Mouse (Mus musculus) embryonic fibroblast, embryonic 13.5 days (primary cell): ENCODE measurements around the gene Tatdn2. TPM values are rescaled to one million over a fixed set of nuclear protein-coding genes. Genes with fewer than 3 reads are reported as not detected.
A peak's percentile ranks its signal among the peaks of the same experiment; 100 is the strongest.

Experiments
- H3K27ac ChIP-seq: 2 replicates; pipeline ENCODE4 v1.5.1; 2012; ENCODE audit warnings: low read length, control low read depth, inconsistent platforms; ENCODE audit not compliant: insufficient read depth
- H3K4me1 ChIP-seq: 2 replicates; pipeline ENCODE4 v1.6.1; 2011; ENCODE audit warnings: low read length; ENCODE audit not compliant: control insufficient read depth, insufficient read depth
- H3K4me3 ChIP-seq: 2 replicates; pipeline ENCODE4 v1.5.1; 2011; ENCODE audit warnings: mild to moderate bottlenecking, control low read depth, low read length; ENCODE audit not compliant: insufficient read depth
- CTCF ChIP-seq: IDR thresholded peaks from 2 replicates; pipeline ENCODE4 v1.5.1; 2011; ENCODE audit warnings: mild to moderate bottlenecking, control low read depth, low read length, moderate library complexity, borderline replicate concordance; ENCODE audit not compliant: insufficient read depth
- POLR2A ChIP-seq: IDR thresholded peaks from 2 replicates; pipeline ENCODE4 v1.6.1; 2011; ENCODE audit warnings: low read depth, mild to moderate bottlenecking, control low read depth, low read length, moderate library complexity
- polyA plus RNA-seq: library from polyadenylated mRNA; stranded (reverse); fragments of >200 nt; gene quantifications from 2 replicates; pipeline ENCODE4 v1.2.4, GENCODE M21; 2011; ENCODE audit warnings: low read depth; ENCODE audit not compliant: missing spikeins, insufficient read length

Tatdn2 gene
- polyA plus RNA-seq: 47.5 and 48.1 TPM in 2 replicates

DNA sequence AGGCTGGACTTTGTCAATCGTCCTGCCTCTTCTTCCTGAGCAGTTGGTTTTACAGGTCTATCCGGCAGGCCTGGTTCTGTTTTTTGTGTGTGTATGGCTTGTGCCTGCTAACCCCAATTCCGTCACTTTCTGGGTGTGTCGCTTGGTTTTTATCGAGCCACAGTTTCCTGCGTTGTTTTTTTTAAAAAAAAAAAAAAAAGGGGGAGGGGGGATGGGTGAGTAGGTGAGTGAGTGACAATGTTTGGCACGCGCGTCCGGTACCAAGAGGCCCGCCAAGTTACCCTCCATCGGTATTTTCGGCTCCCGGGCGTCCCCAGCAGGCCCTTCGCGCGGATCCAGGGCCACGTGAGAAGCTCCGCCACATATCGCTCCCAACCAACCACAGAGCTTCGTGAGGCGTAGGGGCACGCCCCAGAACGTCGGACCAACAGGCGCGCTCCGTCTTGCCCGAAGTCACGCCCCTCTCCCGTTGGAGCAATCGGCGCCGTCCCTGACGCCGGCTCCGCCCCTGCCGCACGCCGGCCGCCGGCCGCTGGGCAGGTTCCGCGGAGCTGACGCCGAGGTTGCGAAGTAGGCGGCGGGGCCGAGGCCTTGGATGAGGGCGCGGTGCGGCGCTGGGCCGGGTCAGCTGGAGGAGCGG lies at the start of gene Tatdn2:
Tatdn2 (plus strand) TSS at position 469 of the 640 bp plus-strand sequence.
- Histone ChIP-seq H3K27ac (peak within 1 kb of the TSS; percentile 94), H3K4me3 (peak within 1 kb of the TSS; percentile 89), H3K4me1 (peaks cover 7% of the 10 kb centered on the region; the same call in 1 of the 2 replicates)
- TF ChIP-seq POLR2A: peak; percentile 85
- no peak for TF ChIP-seq CTCF

DNA sequence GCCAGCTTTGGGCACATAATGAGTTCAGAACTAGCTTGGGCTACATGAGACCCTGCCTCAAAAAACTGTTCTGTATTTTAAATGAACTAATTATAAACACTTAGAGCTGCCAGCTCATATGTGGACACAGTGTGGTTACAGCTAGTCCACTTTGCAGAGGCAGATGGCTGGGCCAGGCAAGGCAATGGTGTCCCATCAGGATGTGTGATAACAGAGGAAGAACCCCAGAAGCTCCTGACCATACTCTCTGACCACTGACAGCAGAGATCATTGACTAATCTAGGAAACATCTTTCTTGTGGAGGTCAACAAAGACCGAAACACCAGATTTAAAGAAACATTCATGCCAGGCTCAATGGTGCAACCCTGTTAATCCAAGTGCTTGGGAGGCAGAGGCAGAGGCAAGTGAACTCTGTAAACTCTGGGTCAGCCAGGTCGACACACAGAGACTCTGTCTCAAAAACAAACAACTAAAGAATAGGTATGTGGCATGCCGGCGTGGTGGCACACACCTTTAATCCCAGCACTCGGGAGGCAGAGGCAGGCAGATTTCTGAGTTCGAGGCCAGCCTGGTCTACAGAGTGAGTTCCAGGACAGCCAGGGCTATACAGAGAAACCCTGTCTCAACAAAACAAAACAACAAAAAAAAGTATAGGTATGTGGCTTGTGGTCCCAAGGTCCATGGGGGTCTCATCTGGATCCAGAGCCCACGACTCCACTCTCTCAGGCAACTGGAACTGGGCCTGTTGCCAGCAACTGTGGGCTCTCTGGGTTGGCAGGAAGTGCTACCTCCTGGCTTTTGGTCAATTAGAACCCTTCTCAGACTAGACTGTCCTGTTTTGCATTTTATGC lies 47.3 kb upstream of the Tatdn2 start:
- no peak overlapping the region for H3K4me3 ChIP-seq
- H3K27ac ChIP-seq: no peak overlapping the region
- no peaks in the 10 kb centered on the region for H3K4me1 ChIP-seq
- no peak for TF ChIP-seq POLR2A
- TF ChIP-seq CTCF: no peak

- Histone ChIP-seq H3K4me1 (no peaks in the 10 kb centered on the region), H3K27ac (no peak overlapping the region), H3K4me3 (no peak overlapping the region)
- no peak for TF ChIP-seq CTCF
- TF ChIP-seq POLR2A: no peak
These were observed 46.6 kb upstream of the Tatdn2 start for GRCm38 (mm10) chr6:113650197-113650640.

DNA sequence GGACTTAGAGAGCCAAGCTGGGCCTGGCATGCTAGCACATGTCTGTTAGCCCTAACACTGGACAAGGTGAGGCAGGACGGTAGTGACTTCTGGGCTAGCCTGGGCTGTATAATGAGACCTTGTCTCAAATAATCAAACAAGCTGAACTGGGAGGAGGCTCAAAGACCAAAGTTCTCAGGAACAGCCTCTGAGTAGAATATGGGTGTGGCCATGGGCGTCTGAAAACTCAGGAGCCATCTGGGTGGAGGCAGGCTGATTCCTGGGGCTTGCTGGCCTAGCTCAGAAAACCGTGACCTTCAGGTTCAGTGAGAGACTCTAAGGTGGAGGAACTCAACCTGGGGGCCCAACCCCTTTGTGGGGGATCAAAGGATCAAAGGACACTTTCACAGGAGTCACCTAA lies 45.2 kb upstream of the Tatdn2 start:
- H3K4me1 ChIP-seq: no peaks in the 10 kb centered on the region
- no peak overlapping the region for H3K27ac ChIP-seq
- no peak for TF ChIP-seq CTCF
- no peak for TF ChIP-seq POLR2A
- H3K4me3 ChIP-seq: no peak overlapping the region

GRCm38 (mm10) chr6:113653551-113653950 lies 43.3 kb upstream of the Tatdn2 start:
- Histone ChIP-seq H3K4me3 (no peak overlapping the region), H3K4me1 (no peaks in the 10 kb centered on the region), H3K27ac (no peak overlapping the region)
- TF ChIP-seq POLR2A: no peak
- no peak for TF ChIP-seq CTCF

DNA sequence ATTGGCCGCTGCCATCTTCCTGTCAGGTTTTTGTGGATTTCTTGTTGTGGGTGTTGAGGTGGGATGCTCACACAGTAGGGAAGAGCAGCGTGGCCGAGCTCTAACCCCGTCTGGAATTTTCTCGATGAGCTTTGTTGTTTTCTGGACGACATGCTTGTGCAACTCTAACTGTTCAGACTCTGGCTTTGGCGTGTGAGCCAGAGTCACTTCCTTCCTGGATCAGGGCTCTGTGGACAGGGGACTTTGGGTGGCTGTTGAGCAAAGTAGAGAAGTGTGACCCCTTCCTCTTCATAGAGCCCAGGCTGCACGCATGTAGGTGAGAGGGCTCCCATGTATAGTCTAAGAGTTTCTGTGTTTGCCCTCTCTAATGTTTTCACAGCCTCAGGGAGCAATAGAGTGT lies 42.7 kb upstream of the Tatdn2 start:
- no peak overlapping the region for H3K4me3 ChIP-seq
- TF ChIP-seq CTCF (no peak), POLR2A (no peak)
- no peaks in the 10 kb centered on the region for H3K4me1 ChIP-seq
- H3K27ac ChIP-seq: no peak overlapping the region

DNA sequence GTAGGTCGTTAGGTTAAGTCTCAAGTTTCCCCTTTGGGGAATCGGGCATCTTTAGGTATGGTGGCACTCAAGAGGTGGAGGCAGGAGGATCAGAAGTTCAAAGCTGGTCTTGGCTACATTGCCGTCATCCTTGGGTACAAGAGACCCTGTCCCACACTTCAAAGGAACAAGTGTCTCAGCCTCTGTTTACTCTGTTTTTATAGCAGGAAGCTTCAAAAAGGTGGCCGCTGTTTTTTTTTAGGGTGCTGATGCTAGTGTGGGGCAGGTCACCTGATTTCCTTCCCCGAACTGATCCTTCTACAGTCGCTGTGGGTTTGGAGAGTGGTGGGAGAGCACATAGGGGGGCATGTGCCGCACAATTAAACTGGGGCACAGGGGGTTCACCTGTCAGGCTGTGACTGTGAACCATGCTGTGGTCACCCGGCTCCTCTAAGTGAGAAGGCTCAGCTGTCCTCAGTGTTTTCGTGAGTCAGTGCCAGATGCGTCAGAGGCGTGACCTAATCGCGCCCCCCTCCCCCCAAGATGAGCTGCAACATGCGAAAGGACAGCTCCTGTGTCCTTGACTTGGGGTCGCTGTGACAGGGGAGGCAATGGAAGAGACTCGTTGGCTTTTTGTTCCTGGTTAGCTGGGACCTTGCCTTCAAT lies 42.0 kb upstream of the Tatdn2 start:
- Histone ChIP-seq H3K4me1 (no peaks in the 10 kb centered on the region), H3K4me3 (no peak overlapping the region), H3K27ac (no peak overlapping the region)
- TF ChIP-seq POLR2A: no peak
- no peak for TF ChIP-seq CTCF

GRCm38 (mm10) chr6:113655475-113655874 lies 41.4 kb upstream of the Tatdn2 start:
- H3K4me3 ChIP-seq: no peak overlapping the region
- H3K27ac ChIP-seq: no peak overlapping the region
- no peaks in the 10 kb centered on the region for H3K4me1 ChIP-seq
- TF ChIP-seq CTCF (no peak), POLR2A (no peak)

GRCm38 (mm10) chr6:113656847-113657246 lies 40.0 kb upstream of the Tatdn2 start:
- Histone ChIP-seq H3K4me3 (no peak overlapping the region), H3K27ac (no peak overlapping the region), H3K4me1 (no peaks in the 10 kb centered on the region)
- TF ChIP-seq CTCF: no peak
- no peak for TF ChIP-seq POLR2A

DNA sequence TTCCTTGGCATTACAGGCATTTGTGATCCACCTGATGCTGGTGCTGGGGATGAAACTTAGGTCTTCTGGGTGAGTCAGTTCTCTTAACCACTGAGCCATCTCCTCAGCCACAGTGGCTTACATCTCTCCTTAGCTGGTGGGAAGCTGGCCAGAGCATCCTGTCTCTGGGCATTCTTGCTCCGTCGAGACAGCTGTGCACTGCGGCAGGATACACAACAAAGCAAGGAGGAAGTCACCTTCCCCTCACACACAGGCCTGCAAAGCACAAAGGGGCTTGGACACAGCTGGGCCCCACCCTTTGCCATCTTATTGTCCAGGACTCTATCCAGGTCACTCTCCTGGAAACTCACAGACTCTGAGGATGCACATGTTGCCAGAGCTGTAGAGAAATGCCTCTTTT lies 38.6 kb upstream of the Tatdn2 start:
- no peak overlapping the region for H3K4me3 ChIP-seq
- TF ChIP-seq CTCF (no peak), POLR2A (no peak)

More for the DNA sequence above, 38.6 kb upstream of the Tatdn2 start:
- Histone ChIP-seq H3K4me1 (no peaks in the 10 kb centered on the region), H3K27ac (no peak overlapping the region)
